Mouse (Mus musculus): ENCODE data around the gene Dennd5b. TPM values are rescaled to one million over a fixed set of nuclear protein-coding genes. Genes with fewer than 3 reads are reported as not detected.
A peak's percentile ranks its signal among the peaks of the same experiment; 100 is the strongest.
"Not testable (repeated sequence)": the region's sequence is repeated elsewhere in the genome, so short reads cannot be mapped to it uniquely, and the experiment has no call there.

Gene Dennd5b
- 23.1 and 24.1 TPM in 2 replicates for polyA plus RNA-seq (2012; rRNA removed)

DNA sequence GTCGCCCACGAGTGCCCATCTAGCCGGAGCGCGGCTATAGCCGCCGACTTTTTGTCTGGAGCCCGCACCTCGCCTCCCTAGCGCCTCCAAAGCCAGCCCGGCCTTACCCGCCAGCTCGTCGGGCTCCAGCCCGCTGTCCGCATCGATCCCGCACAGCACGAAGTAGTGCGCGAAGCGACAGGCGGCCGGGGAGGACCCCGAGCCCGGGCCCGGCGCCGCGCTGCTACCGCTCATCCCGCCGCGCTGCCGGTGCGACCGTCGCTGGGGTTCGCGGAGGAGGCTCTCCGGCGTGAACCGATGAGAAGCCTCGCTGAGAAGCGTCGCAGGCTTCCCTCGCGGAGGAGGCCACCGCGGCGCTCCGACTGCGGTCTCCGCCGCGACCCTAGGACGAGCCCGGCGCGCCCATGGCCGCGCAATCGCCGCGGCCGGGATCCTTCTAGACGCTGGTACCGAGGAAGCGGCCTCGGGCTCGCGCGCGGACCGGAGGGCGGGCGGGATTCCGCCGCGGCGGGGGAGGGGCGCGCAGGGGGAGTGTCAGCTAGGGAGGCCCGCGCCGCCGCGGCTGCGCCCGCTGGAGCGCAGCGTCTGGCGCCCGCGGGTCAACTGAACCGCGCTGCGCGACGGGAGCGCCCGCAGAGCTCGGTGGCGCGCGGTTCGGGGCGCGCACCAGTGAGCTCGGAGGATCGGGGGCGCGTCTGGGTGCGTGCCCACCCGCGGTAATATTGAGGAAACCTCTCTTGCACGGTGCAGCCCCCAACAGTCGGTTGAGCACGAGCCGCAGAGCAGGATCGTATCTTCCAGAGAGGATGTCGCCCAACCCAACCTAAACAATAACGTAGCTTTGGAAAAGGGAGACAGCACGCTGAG, at the start of gene Dennd5b:
Gene Dennd5b (minus strand): TSS at position 605 of the 867 bp plus-strand sequence.
- peak; percentile 61 to 82 for DNase-seq (ENCODE audit: extremely low spot score in 1 of 2, low spot score in 1 of 2)

GRCm38 (mm10) chr6:149148436-149149229, 47.2 kb upstream of the Dennd5b start:
- no peak for DNase-seq (ENCODE audit: extremely low spot score in 1 of 2, low spot score in 1 of 2)

- DNase-seq (ENCODE audit: extremely low spot score in 1 of 2, low spot score in 1 of 2): no peak
Measured at GRCm38 (mm10) chr6:149145143-149145542, 43.7 kb upstream of the Dennd5b start.

- peak; percentile 33 to 79 for DNase-seq (ENCODE audit: extremely low spot score in 1 of 2, low spot score in 1 of 2)
Measured at GRCm38 (mm10) chr6:149141393-149142173, 40.1 kb upstream of the Dennd5b start.

DNA sequence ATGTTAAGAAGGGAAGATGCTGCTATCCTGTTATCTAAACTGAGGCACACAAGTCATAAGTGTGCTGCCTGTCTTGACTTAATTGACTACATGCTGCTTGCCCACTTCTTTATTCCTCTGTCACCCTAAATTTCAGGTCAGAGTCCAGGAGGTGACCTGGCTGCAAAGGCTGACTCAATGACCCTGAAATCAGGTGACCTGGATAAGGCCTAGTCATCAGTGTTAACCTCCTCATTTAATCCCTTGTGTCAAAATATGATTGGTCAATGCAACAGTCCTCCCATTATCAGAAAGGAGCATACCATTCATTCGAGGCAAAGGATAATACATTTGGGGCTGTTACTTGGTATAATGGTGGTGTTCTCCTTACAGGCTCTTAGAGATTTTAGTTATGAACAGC, 38.0 kb upstream of the Dennd5b start, which contains the start of gene Etfbkmt:
Gene Etfbkmt (plus strand): TSS at position 379 of the 400 bp plus-strand sequence.
- no peak for DNase-seq (ENCODE audit: extremely low spot score in 1 of 2, low spot score in 1 of 2)

DNA sequence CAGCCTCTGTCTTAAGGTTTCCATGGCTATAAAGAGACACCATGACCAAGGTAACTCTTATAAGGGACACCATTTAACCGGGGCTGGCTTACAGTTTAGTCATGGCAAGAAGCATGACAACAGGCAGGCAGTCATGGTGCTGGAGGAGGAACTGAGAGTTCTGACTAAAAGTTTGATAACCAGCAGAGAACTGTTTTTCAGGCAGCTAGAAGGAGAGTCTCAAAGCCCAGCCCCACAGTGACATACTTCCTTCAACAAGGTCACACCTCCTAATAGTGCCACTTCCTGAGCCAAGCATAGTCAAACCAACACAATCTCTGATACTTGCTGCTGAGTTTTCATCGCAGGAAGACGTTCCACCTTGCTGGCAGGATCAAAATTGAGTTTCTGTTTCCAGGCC, 37.5 kb upstream of the Dennd5b start:
- no peak for DNase-seq (ENCODE audit: extremely low spot score in 1 of 2, low spot score in 1 of 2)

- DNase-seq (ENCODE audit: extremely low spot score in 1 of 2, low spot score in 1 of 2): no peak
Measured at GRCm38 (mm10) chr6:149137936-149138335, 36.5 kb upstream of the Dennd5b start.

DNA sequence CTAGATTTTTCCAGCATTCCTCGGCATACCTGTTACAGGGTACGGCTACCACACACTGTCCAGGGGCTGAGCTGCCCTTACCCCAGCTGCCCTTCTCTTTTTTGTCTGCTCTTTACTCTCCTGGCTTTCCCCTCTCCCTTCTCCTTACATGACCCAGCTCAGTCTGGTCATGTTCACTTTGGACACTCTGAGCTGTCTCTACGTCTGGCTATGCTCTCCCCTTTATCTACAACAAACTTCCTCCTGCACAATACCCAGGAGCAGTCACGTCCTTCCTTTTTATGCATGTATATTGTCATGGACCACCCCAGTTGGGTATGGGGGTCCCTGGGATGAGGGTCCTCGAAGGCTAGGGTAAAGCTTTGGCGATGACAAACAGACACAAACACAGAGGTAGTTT, 34.2 kb upstream of the Dennd5b start:
- DNase-seq (ENCODE audit: extremely low spot score in 1 of 2, low spot score in 1 of 2): no peak

GRCm38 (mm10) chr6:149134391-149135150, 33.1 kb upstream of the Dennd5b start:
- DNase-seq (ENCODE audit: extremely low spot score in 1 of 2, low spot score in 1 of 2): no peak

GRCm38 (mm10) chr6:149132311-149133077, 31.0 kb upstream of the Dennd5b start:
- peak in 1 of 2 experiments; percentile 62 for DNase-seq (ENCODE audit: extremely low spot score in 1 of 2, low spot score in 1 of 2)

GRCm38 (mm10) chr6:149131111-149131510, 29.6 kb upstream of the Dennd5b start:
- DNase-seq (ENCODE audit: extremely low spot score in 1 of 2, low spot score in 1 of 2): no peak

DNA sequence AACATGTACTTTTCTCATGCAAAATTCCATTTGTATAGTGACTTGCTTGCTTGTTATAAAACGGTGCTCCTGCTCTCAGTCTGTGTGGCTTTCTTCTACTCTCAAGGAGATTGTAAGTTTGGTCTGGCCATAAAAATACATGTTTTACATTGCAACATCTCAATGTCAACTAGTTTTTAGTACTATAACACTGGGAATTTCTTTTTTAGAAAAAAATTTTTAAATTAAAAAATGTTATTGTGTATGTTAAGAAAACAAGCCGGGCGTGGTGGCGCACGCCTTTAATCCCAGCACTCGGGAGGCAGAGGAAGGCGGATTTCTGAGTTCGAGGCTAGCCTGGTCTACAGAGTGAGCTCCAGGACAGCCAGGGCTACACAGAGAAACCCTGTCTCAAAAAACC, 28.4 kb upstream of the Dennd5b start, which contains the start of gene Gm10203:
Gene Gm10203 (plus strand): TSS at position 301 of the 400 bp plus-strand sequence.
- not testable (repeated sequence) for DNase-seq (ENCODE audit: extremely low spot score in 1 of 2, low spot score in 1 of 2)

DNA sequence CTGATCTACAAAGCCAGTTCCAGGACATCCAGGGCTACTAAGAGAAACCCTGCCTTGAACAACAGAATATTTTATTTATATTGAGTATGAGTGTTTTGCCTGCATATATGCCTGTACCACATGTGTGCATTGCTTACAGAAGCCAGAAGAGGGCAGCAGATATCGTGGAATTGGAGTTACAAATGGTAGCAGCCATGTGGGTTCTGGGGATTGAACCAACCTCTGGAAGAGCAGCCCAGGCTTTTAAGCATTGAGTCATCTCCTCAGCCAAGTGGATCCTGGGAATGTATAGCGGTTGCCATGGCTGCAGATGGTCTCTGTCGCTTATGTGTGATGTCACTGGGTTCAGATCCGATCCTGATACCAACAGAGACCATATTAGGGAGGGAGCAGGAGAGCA, 25.2 kb upstream of the Dennd5b start:
- peak in 1 of 2 experiments; percentile 41 for DNase-seq (ENCODE audit: extremely low spot score in 1 of 2, low spot score in 1 of 2)

DNA sequence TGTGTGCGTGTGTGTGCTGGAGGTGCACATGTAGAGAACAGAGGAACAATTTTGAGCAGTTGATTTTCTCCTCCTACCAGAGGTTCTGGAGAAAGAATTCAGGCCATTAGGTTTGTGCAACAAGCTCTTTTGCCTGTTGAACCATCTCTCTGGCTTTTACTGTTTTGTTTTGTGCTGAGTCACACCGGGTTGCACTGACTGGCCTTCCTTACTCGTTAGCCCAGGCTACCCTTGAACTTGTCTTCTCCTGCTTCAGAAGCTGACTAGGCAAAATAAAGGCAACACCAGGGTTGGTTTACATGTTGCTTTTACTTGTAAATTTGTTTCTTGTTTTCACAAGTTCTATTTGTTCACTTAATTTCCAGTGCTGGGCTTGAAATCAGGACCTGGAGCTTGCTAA, 21.6 kb upstream of the Dennd5b start:
- no peak for DNase-seq (ENCODE audit: extremely low spot score in 1 of 2, low spot score in 1 of 2)

- peak; percentile 33 to 93 for DNase-seq (ENCODE audit: extremely low spot score in 1 of 2, low spot score in 1 of 2)
Measured at GRCm38 (mm10) chr6:149119853-149120252, 18.4 kb upstream of the Dennd5b start.

DNA sequence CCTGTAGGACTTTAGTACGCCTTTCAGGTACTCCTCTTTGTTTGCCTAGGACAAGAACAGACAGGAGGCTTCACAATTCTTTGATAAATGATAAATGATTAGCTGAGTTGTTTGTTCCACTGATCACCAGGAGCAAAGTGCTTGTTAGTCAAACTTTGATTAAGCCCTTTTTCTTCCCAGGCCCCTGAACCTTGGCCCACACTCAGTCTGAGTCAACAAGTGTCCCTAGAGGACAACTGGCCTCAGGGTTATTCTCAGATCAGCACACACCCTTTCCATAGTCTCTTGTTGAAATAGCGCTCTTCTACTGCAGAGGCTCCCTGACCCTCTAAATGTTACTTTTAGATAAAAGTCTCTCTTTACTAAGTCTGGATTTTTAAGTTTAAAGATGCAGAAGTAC, 17.5 kb upstream of the Dennd5b start:
- no peak for DNase-seq (ENCODE audit: extremely low spot score in 1 of 2, low spot score in 1 of 2)

DNA sequence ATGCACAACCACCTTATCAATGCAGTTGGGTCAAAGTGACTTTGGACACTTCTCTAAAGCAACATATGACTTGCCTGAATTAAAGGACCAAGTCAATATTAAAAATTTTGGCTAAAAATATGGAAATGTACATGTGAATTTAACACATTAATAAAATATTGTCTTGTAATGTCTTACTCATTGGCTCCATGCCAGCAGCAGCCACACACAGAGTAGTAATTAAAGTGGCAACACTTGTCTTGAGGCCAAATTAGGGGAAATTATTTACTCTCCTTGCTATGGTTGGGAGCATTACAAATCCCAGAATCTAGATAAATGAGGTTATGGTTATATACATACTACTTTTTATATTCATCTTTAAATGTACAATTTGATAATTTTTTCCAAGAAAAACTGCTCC, 15.5 kb upstream of the Dennd5b start:
- DNase-seq (ENCODE audit: extremely low spot score in 1 of 2, low spot score in 1 of 2): no peak

DNA sequence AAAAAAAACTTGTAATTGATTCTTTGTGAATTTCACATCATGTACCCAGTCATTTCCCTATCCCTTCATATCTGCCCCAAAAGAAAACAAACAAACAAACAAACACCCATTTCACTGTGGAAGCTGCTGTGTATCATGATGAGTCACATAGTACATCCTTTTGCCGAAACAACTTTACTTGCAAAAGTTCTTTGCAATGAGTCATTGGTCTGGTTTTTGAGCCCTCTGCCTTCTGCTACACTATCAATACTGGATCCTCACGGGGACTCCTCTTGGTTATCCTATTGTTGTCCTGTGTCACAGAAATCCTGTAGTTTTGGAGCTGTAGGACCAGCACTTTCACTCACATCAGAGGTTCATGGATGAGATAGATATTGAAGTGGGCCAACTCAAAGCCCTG, 7.4 kb upstream of the Dennd5b start:
- no peak for DNase-seq (ENCODE audit: extremely low spot score in 1 of 2, low spot score in 1 of 2)

DNA sequence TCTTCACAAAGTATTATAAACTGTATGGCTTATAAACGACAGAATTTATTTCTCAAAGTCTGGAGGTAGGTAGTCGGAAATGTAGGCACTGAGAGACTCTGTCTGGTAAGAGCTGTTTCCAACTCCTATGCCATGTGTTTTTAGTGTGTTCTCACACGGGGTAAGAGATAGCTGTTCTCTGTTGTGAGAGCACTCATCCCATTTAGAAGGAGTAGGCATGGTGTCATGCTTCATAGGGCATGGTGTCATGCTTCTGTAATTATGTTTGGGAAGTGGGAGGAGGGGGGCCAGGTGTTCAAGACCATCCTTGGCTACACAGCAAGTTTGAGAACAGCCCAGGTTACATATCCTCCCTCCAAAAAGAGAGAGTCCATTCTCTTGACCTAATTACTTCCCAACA, 6.1 kb upstream of the Dennd5b start:
- no peak for DNase-seq (ENCODE audit: extremely low spot score in 1 of 2, low spot score in 1 of 2)

All from frontal cortex, adult 2 months (tissue).